Mouse (Mus musculus) ovary, adult 2 months (tissue): Measurements from ENCODE around the gene Gm44973. TPM values are rescaled to one million over a fixed set of nuclear protein-coding genes. Genes with fewer than 3 reads are reported as not detected.

Experiments used
- polyA plus RNA-seq: library from polyadenylated mRNA; depleted of rRNA; stranded (reverse); fragments of >200 nt; gene quantifications from 2 replicates; pipeline ENCODE4 v1.2.3, GENCODE M21; 2012; rRNA removed

Gm44973 gene
- polyA plus RNA-seq: not detected in 2 replicates

GRCm38 (mm10) chr7:5015118-5016001 lies at the start of gene Gm44973:
TSS of gene Gm44973 (plus strand) at chr7:5015496.

GRCm38 (mm10) chr7:4971068-4971467 lies 44.2 kb upstream of the Gm44973 start, which contains the start of gene Sbk3:
TSS of gene Sbk3 (minus strand) at chr7:4971168.

GRCm38 (mm10) chr7:4996003-4996895 lies 19.0 kb upstream of the Gm44973 start, which contains the start of gene Zfp579:
TSS of gene Zfp579 (minus strand) at chr7:4996158.

GRCm38 (mm10) chr7:5014251-5015117 lies 812 bp upstream of the Gm44973 start, which contains the start of the genes Zfp524 and Fiz1:
TSS of gene Zfp524 (plus strand) at chr7:5014415.
TSS of gene Fiz1 (minus strand) at chr7:5014697.

GRCm38 (mm10) chr7:5020000-5020681 lies 4.8 kb downstream of the Gm44973 start, which contains the start of the genes Zfp865 and Ccdc106:
TSS of gene Zfp865 (plus strand) at chr7:5020376.
TSS of gene Ccdc106 (plus strand) at chr7:5020553.

GRCm38 (mm10) chr7:5033818-5034217 lies 18.5 kb downstream of the Gm44973 start, which contains the start of gene 4632433K11Rik:
TSS of gene 4632433K11Rik (plus strand) at chr7:5034118.

GRCm38 (mm10) chr7:5038109-5038732 lies 22.9 kb downstream of the Gm44973 start, which contains the start of gene Zfp784:
TSS of gene Zfp784 (minus strand) at chr7:5038446.

GRCm38 (mm10) chr7:5051193-5052192 lies 36.2 kb downstream of the Gm44973 start, which contains the start of gene Zfp580:
TSS of gene Zfp580 (plus strand) at chr7:5051538.

GRCm38 (mm10) chr7:5061774-5062359 lies 46.6 kb downstream of the Gm44973 start, which contains the start of gene U2af2:
TSS of gene U2af2 (plus strand) at chr7:5062143.

GRCm38 (mm10) chr7:5080010-5080751 lies 64.9 kb downstream of the Gm44973 start, which contains the start of gene Epn1:
TSS of gene Epn1 (plus strand) at chr7:5080235.

Other genes with a start within 250 kb of the Gm44973 start
- gene Fam71e2, start 244.2 kb upstream of the Gm44973 start, polyA plus RNA-seq: 0.05 and 0.06 TPM in 2 replicates
- 1.1 and 1.2 TPM in 2 replicates for gene Il11, start 232.6 kb upstream of the Gm44973 start, polyA plus RNA-seq
- not detected in 2 replicates for gene Tmem190, start 232.6 kb upstream of the Gm44973 start, polyA plus RNA-seq
- 88.3 and 125 TPM in 2 replicates for gene Tmem238, start 225.8 kb upstream of the Gm44973 start, polyA plus RNA-seq
- 545 and 557 TPM in 2 replicates for gene Rpl28, start 222.6 kb upstream of the Gm44973 start, polyA plus RNA-seq
- gene Ube2s, start 202.9 kb upstream of the Gm44973 start, polyA plus RNA-seq: 228 and 308 TPM in 2 replicates
- gene Shisa7, start 170.8 kb upstream of the Gm44973 start, polyA plus RNA-seq: 2.5 and 3.9 TPM in 2 replicates
- gene Isoc2b, start 145.2 kb upstream of the Gm44973 start, polyA plus RNA-seq: 28.1 and 35.4 TPM in 2 replicates
- 23.7 and 25.1 TPM in 2 replicates for gene Isoc2a, start 138.3 kb upstream of the Gm44973 start, polyA plus RNA-seq
- gene Gm36210, start 109.0 kb upstream of the Gm44973 start, polyA plus RNA-seq: 0.44 and 0.48 TPM in 2 replicates
- 37.7 and 42.3 TPM in 2 replicates for gene Zfp628, start 100.3 kb upstream of the Gm44973 start, polyA plus RNA-seq
- gene Nat14, start 93.5 kb upstream of the Gm44973 start, polyA plus RNA-seq: 13.2 and 17.2 TPM in 2 replicates
- 13.3 and 16.0 TPM in 2 replicates for gene Ssc5d, start 89.7 kb upstream of the Gm44973 start, polyA plus RNA-seq
- gene Sbk2, start 51.1 kb upstream of the Gm44973 start, polyA plus RNA-seq: 1.1 and 1.2 TPM in 2 replicates
- 0.76 and 1.1 TPM in 2 replicates for gene Sbk3, start 44.3 kb upstream of the Gm44973 start, polyA plus RNA-seq
- 120 and 131 TPM in 2 replicates for gene Zfp579, start 19.3 kb upstream of the Gm44973 start, polyA plus RNA-seq
- 33.1 and 43.6 TPM in 2 replicates for gene Zfp524, start 1.1 kb upstream of the Gm44973 start, polyA plus RNA-seq
- 51.0 and 51.7 TPM in 2 replicates for gene Fiz1, start 799 bp upstream of the Gm44973 start, polyA plus RNA-seq
- gene Zfp865, start 4.9 kb downstream of the Gm44973 start, polyA plus RNA-seq: 66.1 and 69.1 TPM in 2 replicates
- 12.0 and 14.1 TPM in 2 replicates for gene Ccdc106, start 5.1 kb downstream of the Gm44973 start, polyA plus RNA-seq
- gene 4632433K11Rik, start 18.6 kb downstream of the Gm44973 start, polyA plus RNA-seq: not detected in 2 replicates
- 6.3 and 6.5 TPM in 2 replicates for gene Zfp784, start 22.9 kb downstream of the Gm44973 start, polyA plus RNA-seq
- gene Zfp580, start 36.0 kb downstream of the Gm44973 start, polyA plus RNA-seq: 73.6 and 77.5 TPM in 2 replicates
- 225 and 253 TPM in 2 replicates for gene U2af2, start 46.6 kb downstream of the Gm44973 start, polyA plus RNA-seq
- 235 and 260 TPM in 2 replicates for gene Epn1, start 64.7 kb downstream of the Gm44973 start, polyA plus RNA-seq
- 2.3 and 4.7 TPM in 2 replicates for gene Rfpl4, start 101.5 kb downstream of the Gm44973 start, polyA plus RNA-seq
- 0.26 and 0.66 TPM in 2 replicates for gene Rasl2-9, start 110.5 kb downstream of the Gm44973 start, polyA plus RNA-seq
- not detected in 2 replicates for gene Vmn1r55, start 134.2 kb downstream of the Gm44973 start, polyA plus RNA-seq
- not detected in 2 replicates for gene Vmn1r56, start 181.3 kb downstream of the Gm44973 start, polyA plus RNA-seq
- gene Vmn1r57, start 203.0 kb downstream of the Gm44973 start, polyA plus RNA-seq: not detected in 2 replicates